Mouse (Mus musculus) heart, adult 2 months (tissue): ENCODE results near the gene Hoxa4. TPM values are rescaled to one million over a fixed set of nuclear protein-coding genes. Genes with fewer than 3 reads are reported as not detected.

ENCODE experiments used
- DNase-seq, 2 experiments: peaks; one replicate each; pipeline ENCODE4 v3.0.0; 2021
- H3K27ac ChIP-seq: fragments of 200-600 bp; 2 replicates; pipeline ENCODE4 v1.8.1; 2022
- H3K27me3 ChIP-seq: fragments of 200-500 bp; 2 replicates; pipeline ENCODE4 v1.6.1; 2012; ENCODE audit warnings: mild to moderate bottlenecking, low read length, inconsistent platforms, mixed read lengths; ENCODE audit not compliant: control insufficient read depth, insufficient read depth
- H3K36me3 ChIP-seq: fragments of 200-500 bp; 2 replicates; pipeline ENCODE4 v1.6.1; 2012; ENCODE audit warnings: low read length, inconsistent platforms; ENCODE audit not compliant: control insufficient read depth, insufficient read depth
- H3K4me1 ChIP-seq: fragments of 200-500 bp; 2 replicates; pipeline ENCODE4 v1.6.1; 2011; ENCODE audit warnings: low read length; ENCODE audit not compliant: control insufficient read depth, insufficient read depth
- H3K4me3 ChIP-seq: fragments of 200-600 bp; 2 replicates; pipeline ENCODE4 v1.8.1; 2022
- H3K79me2 ChIP-seq: fragments of 200-500 bp; replicated peaks from 2 replicates; pipeline ENCODE4 v1.6.1; 2012; ENCODE audit warnings: mild to moderate bottlenecking, inconsistent platforms, low read length, moderate library complexity, mixed read lengths; ENCODE audit not compliant: control insufficient read depth, insufficient read depth
- H3K9ac ChIP-seq: fragments of 200-500 bp; 2 replicates; pipeline ENCODE4 v1.6.1; 2012; ENCODE audit warnings: low read depth, mild to moderate bottlenecking, control low read depth, inconsistent platforms, low read length, mixed read lengths
- CTCF ChIP-seq: fragments of 200-600 bp; IDR thresholded peaks from 2 replicates; pipeline ENCODE4 v1.8.1; 2022; ENCODE audit warnings: antibody characterized with exemption, mild to moderate bottlenecking, moderate library complexity
- EP300 ChIP-seq: fragments of 200-500 bp; IDR thresholded peaks from 2 replicates; pipeline ENCODE4 v1.6.1; 2011; ENCODE audit warnings: low read depth, low read length, control low read depth; ENCODE audit not compliant: insufficient read depth
- POLR2A ChIP-seq: fragments of 200-500 bp; IDR thresholded peaks from 2 replicates; pipeline ENCODE4 v1.6.1; 2011; ENCODE audit warnings: mild to moderate bottlenecking, low read depth, low read length, control low read depth; ENCODE audit not compliant: insufficient read depth
- WGBS: fragments of 180-500 bp; shearing (Covaris S2); methylation state at CpG from one replicate; pipeline ENCODE4 v1.1.7; 2018; 5-methylcytosine and 5-hydroxymethylcytosine counted together
- intact Hi-C: fragments of 180-260 bp; cut with DNase I; formaldehyde crosslinking; loops from one replicate; pipeline ENCODE4 v1.15.1; 2025
- polyA plus RNA-seq: library from polyadenylated mRNA; depleted of rRNA; stranded (reverse); fragments of >200 nt; gene quantifications from 2 replicates; pipeline ENCODE4 v1.2.3, GENCODE M21; 2012
- total RNA-seq, 2 experiments: library from RNA; stranded (reverse); gene quantifications; 2 replicates each; pipeline ENCODE4 v1.2.3; 2021

The Hoxa4 gene
- total and polyA plus RNA-seq, 3 experiments: 0.14 to 0.84 (median 0.34) TPM

- TF ChIP-seq CTCF (no peak), POLR2A (no peak), EP300 (no peak)
- no peaks in the 10 kb centered on the region for H3K36me3 ChIP-seq
- peak overlapping the region; percentile 16; the same call in 1 of the 2 replicates for H3K4me3 ChIP-seq
- peaks cover 15% of the 10 kb centered on the region for H3K27me3 ChIP-seq
- intact Hi-C loops: no loop called here
- no peaks in the 10 kb centered on the region for H3K79me2 ChIP-seq
- H3K27ac ChIP-seq: peak overlapping the region; percentile 12; the same call in 1 of the 2 replicates
- H3K4me1 ChIP-seq: no peaks in the 10 kb centered on the region
- 16% methylated on average over 11 of the region's 11 CpGs for WGBS
- DNase-seq: no peak
- no peak overlapping the region for H3K9ac ChIP-seq
Measured at GRCm38 (mm10) chr6:52180213-52180710, 11.3 kb downstream of the Hoxa4 start.

- intact Hi-C loops: no loop called here
- Histone ChIP-seq H3K9ac (no peak overlapping the region), H3K27me3 (peaks cover 16% of the 10 kb centered on the region), H3K79me2 (no peaks in the 10 kb centered on the region), H3K4me1 (no peaks in the 10 kb centered on the region), H3K36me3 (no peaks in the 10 kb centered on the region), H3K4me3 (peak overlapping the region; percentile 16; the same call in 1 of the 2 replicates), H3K27ac (peak overlapping the region; percentile 26)
- 9% methylated on average over 10 of the region's 10 CpGs for WGBS
- TF ChIP-seq POLR2A (no peak), CTCF (no peak), EP300 (no peak)
- no peak for DNase-seq
Measured at GRCm38 (mm10) chr6:52179690-52180089, 11.9 kb downstream of the Hoxa4 start.

- Histone ChIP-seq H3K27me3 (peaks cover 12% of the 10 kb centered on the region), H3K4me1 (no peaks in the 10 kb centered on the region), H3K36me3 (no peaks in the 10 kb centered on the region), H3K79me2 (no peaks in the 10 kb centered on the region), H3K9ac (no peak overlapping the region), H3K27ac (peak overlapping the region; percentile 26), H3K4me3 (no peak overlapping the region)
- WGBS: 13% methylated on average over 4 of the region's 4 CpGs
- TF ChIP-seq POLR2A (no peak), EP300 (no peak), CTCF (no peak)
- intact Hi-C loops: no loop called here
- DNase-seq: no peak
Measured at GRCm38 (mm10) chr6:52178918-52179665, 12.5 kb downstream of the Hoxa4 start.

- Histone ChIP-seq H3K27ac (no peak overlapping the region; the same call in 1 of the 2 replicates), H3K9ac (no peak overlapping the region), H3K4me1 (no peaks in the 10 kb centered on the region), H3K4me3 (no peak overlapping the region), H3K79me2 (no peaks in the 10 kb centered on the region), H3K36me3 (no peaks in the 10 kb centered on the region), H3K27me3 (peaks cover 10% of the 10 kb centered on the region)
- DNase-seq: no peak
- 9% methylated on average over 9 of the region's 9 CpGs for WGBS
- TF ChIP-seq POLR2A: no peak
- no peak for TF ChIP-seq CTCF
- TF ChIP-seq EP300: no peak
- intact Hi-C loops: no loop called here
Measured at GRCm38 (mm10) chr6:52177806-52178205, 13.7 kb downstream of the Hoxa4 start.

GRCm38 (mm10) chr6:52177061-52177735 is 14.4 kb downstream of the Hoxa4 start, which contains the start of gene 5730596B20Rik:
Gene 5730596B20Rik, plus strand, starts transcription at chr6:52177498.
- 5% methylated on average over 36 of the region's 36 CpGs for WGBS
- Histone ChIP-seq H3K27me3 (peaks cover 13% of the 10 kb centered on the region), H3K79me2 (no peaks in the 10 kb centered on the region), H3K36me3 (no peaks in the 10 kb centered on the region), H3K27ac (peak within 1 kb of the TSS; percentile 48), H3K4me3 (no peak within 1 kb of the TSS; the same call in 1 of the 2 replicates), H3K9ac (no peak within 1 kb of the TSS), H3K4me1 (no peaks in the 10 kb centered on the region)
- DNase-seq: no peak
- intact Hi-C loops: no loop called here
- TF ChIP-seq CTCF (no peak), POLR2A (no peak), EP300 (no peak)

GRCm38 (mm10) chr6:52176391-52176790 is 15.2 kb downstream of the Hoxa4 start:
- WGBS: 7% methylated on average over 6 of the region's 6 CpGs
- H3K79me2 ChIP-seq: no peaks in the 10 kb centered on the region
- H3K4me1 ChIP-seq: no peaks in the 10 kb centered on the region
- H3K9ac ChIP-seq: no peak overlapping the region
- intact Hi-C loops: no loop called here
- peak overlapping the region; percentile 34; the same call in 1 of the 2 replicates for H3K4me3 ChIP-seq
- TF ChIP-seq CTCF: no peak
- TF ChIP-seq POLR2A: no peak
- TF ChIP-seq EP300: no peak
- peaks cover 13% of the 10 kb centered on the region for H3K27me3 ChIP-seq
- no peak for DNase-seq
- no peaks in the 10 kb centered on the region for H3K36me3 ChIP-seq
- peak overlapping the region; percentile 48 for H3K27ac ChIP-seq
